In the genomic region with DNA sequence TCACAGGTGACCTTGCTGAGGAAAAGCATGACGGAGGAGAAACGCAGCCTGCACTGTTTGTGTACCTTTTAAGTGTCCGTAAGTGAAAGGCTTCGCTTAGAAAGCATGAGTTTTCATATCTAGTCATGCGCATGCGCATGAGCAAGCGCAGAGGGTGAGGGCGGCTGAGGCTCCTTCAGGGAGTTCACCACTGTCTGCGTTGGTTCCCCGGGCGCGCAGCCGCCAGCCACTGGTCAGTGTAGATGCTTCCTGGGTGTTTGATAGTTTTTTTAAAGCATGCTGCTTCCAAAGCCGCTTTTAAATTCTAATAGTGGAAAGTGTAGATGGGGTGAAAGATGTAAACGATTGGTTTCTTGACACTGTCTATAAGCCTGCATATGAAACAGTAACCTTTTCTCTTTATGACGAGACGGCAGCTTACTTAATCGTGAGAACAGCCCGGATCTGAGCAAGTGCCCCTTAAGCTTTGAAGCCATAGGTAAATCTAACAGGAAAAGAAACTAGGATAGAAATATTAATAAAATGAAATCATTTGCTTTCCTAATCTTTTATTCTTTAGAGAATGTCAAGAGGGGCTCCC, we compare ENCODE assay signal across 8 mouse cellular contexts. TPM values are rescaled to one million over a fixed set of nuclear protein-coding genes. Genes with fewer than 3 reads are reported as not detected.
A peak's percentile ranks its signal among the peaks of the same experiment; 100 is the strongest.
DNase-seq lines count a peak whose midpoint lies in the region; ATAC-seq and TF ChIP-seq lines count a peak whose summit lies in the region.

No protein-coding gene starts in this region.

- 3% methylated on average over 19 of the region's 19 CpGs for WGBS in forebrain, postnatal 0 days
- 2% methylated on average over 19 of the region's 19 CpGs for WGBS in large intestine, adult 2 months
- 3% methylated on average over 19 of the region's 19 CpGs for WGBS in liver, embryonic 16.5 days (ENCODE audit: insufficient replicate concordance)
- 6% methylated on average over 19 of the region's 19 CpGs for WGBS in neural tube, embryonic 12.5 days
- WGBS in stomach, postnatal 0 days = 2% methylated on average over 19 of the region's 19 CpGs

- peak overlapping the region; percentile 27 for H3K4me3 ChIP-seq in forebrain, postnatal 0 days (ENCODE audit: low read depth, low read length)
- H3K4me3 ChIP-seq in liver, embryonic 16.5 days (ENCODE audit: low read depth, low read length) = peak overlapping the region; percentile 57
- H3K4me3 ChIP-seq in neural tube, embryonic 12.5 days = peak overlapping the region; percentile 32
- peak overlapping the region; percentile 44 for H3K4me3 ChIP-seq in stomach, postnatal 0 days (ENCODE audit: low read depth, low read length)

- intact Hi-C loops in heart, postnatal 25 days (cut with DNase I) = no loop called here

- 0 out of 2 replicates have a peak overlapping the region, but pooled peaks have one; percentile 14 for H3K9ac ChIP-seq in forebrain, postnatal 0 days
- H3K9ac ChIP-seq in liver, embryonic 16.5 days (ENCODE audit: low read depth, low read length) = peak overlapping the region; percentile 41
- H3K9ac ChIP-seq in neural tube, embryonic 12.5 days = peak overlapping the region; percentile 46
- peak overlapping the region; percentile 51; the same call in 1 of the 2 replicates for H3K9ac ChIP-seq in stomach, postnatal 0 days (ENCODE audit: low read length)

- H3K4me2 ChIP-seq in forebrain, postnatal 0 days (ENCODE audit: low read depth) = peak overlapping the region; percentile 51
- peak overlapping the region; percentile 85 for H3K4me2 ChIP-seq in liver, embryonic 16.5 days (ENCODE audit: low read depth, low read length)
- peak overlapping the region; percentile 72 for H3K4me2 ChIP-seq in neural tube, embryonic 12.5 days (replicated peaks)
- peak overlapping the region; percentile 82 for H3K4me2 ChIP-seq in stomach, postnatal 0 days (replicated peaks; ENCODE audit: low read depth)

- peak; percentile 77 for ATAC-seq in forebrain, postnatal 0 days
- peak; percentile 67 for ATAC-seq in liver, embryonic 16.5 days (ENCODE audit: low read depth)
- peak; percentile 68; the same call in 1 of the 2 replicates for ATAC-seq in neural tube, embryonic 12.5 days (ENCODE audit: low FRiP score, low read depth)
- peak; percentile 73; the same call in 1 of the 2 replicates for ATAC-seq in stomach, postnatal 0 days (ENCODE audit: low FRiP score, low TSS enrichment)

- H3K27ac ChIP-seq in forebrain, postnatal 0 days (ENCODE audit: low read depth, low read length) = no peak overlapping the region
- H3K27ac ChIP-seq in liver, embryonic 16.5 days (ENCODE audit: low read length) = no peak overlapping the region
- H3K27ac ChIP-seq in neural tube, embryonic 12.5 days = no peak overlapping the region
- H3K27ac ChIP-seq in stomach, postnatal 0 days (replicated peaks) = no peak overlapping the region

- no peak for TF ChIP-seq EP300 in stomach, postnatal 0 days (optimal IDR thresholded peaks at IDR 0.05)

- peak; percentile 90 for DNase-seq in CD4-positive helper T cell, adult 2 months (ENCODE audit: low read depth, low spot score)
- DNase-seq in cerebellum, adult 8-10 months = peak; percentile 77
- DNase-seq in forebrain, postnatal 0 days = peak; percentile 89
- DNase-seq in heart, postnatal 25 days (ENCODE audit: low spot score) = peak; percentile 49
- DNase-seq in large intestine, adult 2 months (ENCODE audit: low read depth, low spot score) = peak; percentile 63
- DNase-seq in stomach, postnatal 0 days (ENCODE audit: low spot score) = peak; percentile 73

- H3K9me3 ChIP-seq in forebrain, postnatal 0 days (ENCODE audit: low read length) = no peaks in the 10 kb centered on the region
- no peaks in the 10 kb centered on the region for H3K9me3 ChIP-seq in liver, embryonic 16.5 days (replicated peaks; ENCODE audit: control insufficient read depth, low read length)
- H3K9me3 ChIP-seq in neural tube, embryonic 12.5 days = no peaks in the 10 kb centered on the region
- no peaks in the 10 kb centered on the region for H3K9me3 ChIP-seq in stomach, postnatal 0 days (ENCODE audit: control insufficient read depth, low read length)

- H3K36me3 ChIP-seq in forebrain, postnatal 0 days (ENCODE audit: insufficient read depth) = peaks cover 8% of the 10 kb centered on the region; the same call in 1 of the 2 replicates
- H3K36me3 ChIP-seq in liver, embryonic 16.5 days (ENCODE audit: control insufficient read depth, insufficient read depth) = no peaks in the 10 kb centered on the region
- peaks cover 1% of the 10 kb centered on the region; the same call in 1 of the 2 replicates for H3K36me3 ChIP-seq in neural tube, embryonic 12.5 days
- H3K36me3 ChIP-seq in stomach, postnatal 0 days (ENCODE audit: control insufficient read depth, insufficient read depth, low read length) = no peaks in the 10 kb centered on the region

- peaks cover 11% of the 10 kb centered on the region for H3K4me1 ChIP-seq in forebrain, postnatal 0 days (ENCODE audit: insufficient read depth)
- peaks cover 6% of the 10 kb centered on the region; the same call in 1 of the 2 replicates for H3K4me1 ChIP-seq in liver, embryonic 16.5 days (ENCODE audit: control insufficient read depth, low read depth, low read length)
- H3K4me1 ChIP-seq in neural tube, embryonic 12.5 days = peaks cover 24% of the 10 kb centered on the region
- H3K4me1 ChIP-seq in stomach, postnatal 0 days (replicated peaks; ENCODE audit: control insufficient read depth, insufficient read depth) = 0 out of 2 replicates have a peak, but pooled peaks cover 5% of the 10 kb centered on the region

- TF ChIP-seq CTCF in forebrain, postnatal 0 days (IDR thresholded peaks at IDR 0.05; ENCODE audit: low read depth) = no peak
- TF ChIP-seq CTCF in stomach, postnatal 0 days (IDR thresholded peaks at IDR 0.05; ENCODE audit: low read depth) = no peak

- no peaks in the 10 kb centered on the region for H3K27me3 ChIP-seq in forebrain, postnatal 0 days (ENCODE audit: insufficient read depth, low read length)
- H3K27me3 ChIP-seq in liver, embryonic 16.5 days (ENCODE audit: control insufficient read depth, insufficient read depth, low read depth, low read length) = peaks cover 24% of the 10 kb centered on the region
- H3K27me3 ChIP-seq in neural tube, embryonic 12.5 days (replicated peaks) = peaks cover 15% of the 10 kb centered on the region; the same call in 1 of the 2 replicates
- no peaks in the 10 kb centered on the region for H3K27me3 ChIP-seq in stomach, postnatal 0 days (ENCODE audit: control insufficient read depth, insufficient read depth, low read length)

RNA-seq across cellular contexts. Expression of a gene that starts 18.1 kb away (rescaled TPM):
- total RNA-seq in forebrain, postnatal 0 days (2014; rRNA removed) = 241 and 274 TPM in 2 replicates
- polyA plus RNA-seq in forebrain, postnatal 0 days (2015; fragmentation: Nextera tagmentation; extraction: Ambion mirVana) = 92.8 and 107 TPM in 2 replicates
- total RNA-seq in heart, postnatal 25 days (2021) = 10 to 100 TPM; 14.5 to 16.1 TPM
- 2.4 and 4.7 TPM in 2 replicates for polyA plus RNA-seq in large intestine, adult 2 months (2012; rRNA removed)
- polyA plus RNA-seq in liver, embryonic 16.5 days (2015; fragmentation: Nextera tagmentation; extraction: Ambion mirVana) = 2.5 and 2.6 TPM in 2 replicates
- 45.5 and 46.7 TPM in 2 replicates for polyA plus RNA-seq in neural tube, embryonic 12.5 days (2016; fragmentation: Nextera tagmentation; extraction: Ambion mirVana)
- 3.3 and 4.0 TPM in 2 replicates for polyA plus RNA-seq in stomach, postnatal 0 days (2015; fragmentation: Nextera tagmentation; extraction: Ambion mirVana)
